Mouse (Mus musculus) heart, adult 2 months (tissue): ENCODE results near the gene Phf1. TPM values are rescaled to one million over a fixed set of nuclear protein-coding genes. Genes with fewer than 3 reads are reported as not detected.

Experiments
- DNase-seq, 2 experiments: peaks; one replicate each; pipeline ENCODE4 v3.0.0; 2021
- H3K27ac ChIP-seq: fragments of 200-600 bp; 2 replicates; pipeline ENCODE4 v1.8.1; 2022
- H3K27me3 ChIP-seq: fragments of 200-500 bp; 2 replicates; pipeline ENCODE4 v1.6.1; 2012; ENCODE audit warnings: mild to moderate bottlenecking, low read length, inconsistent platforms, mixed read lengths; ENCODE audit not compliant: control insufficient read depth, insufficient read depth
- H3K36me3 ChIP-seq: fragments of 200-500 bp; 2 replicates; pipeline ENCODE4 v1.6.1; 2012; ENCODE audit warnings: low read length, inconsistent platforms; ENCODE audit not compliant: control insufficient read depth, insufficient read depth
- H3K4me1 ChIP-seq: fragments of 200-500 bp; 2 replicates; pipeline ENCODE4 v1.6.1; 2011; ENCODE audit warnings: low read length; ENCODE audit not compliant: control insufficient read depth, insufficient read depth
- H3K4me3 ChIP-seq: fragments of 200-600 bp; 2 replicates; pipeline ENCODE4 v1.8.1; 2022
- H3K79me2 ChIP-seq: fragments of 200-500 bp; replicated peaks from 2 replicates; pipeline ENCODE4 v1.6.1; 2012; ENCODE audit warnings: mild to moderate bottlenecking, inconsistent platforms, low read length, moderate library complexity, mixed read lengths; ENCODE audit not compliant: control insufficient read depth, insufficient read depth
- H3K9ac ChIP-seq: fragments of 200-500 bp; 2 replicates; pipeline ENCODE4 v1.6.1; 2012; ENCODE audit warnings: low read depth, mild to moderate bottlenecking, control low read depth, inconsistent platforms, low read length, mixed read lengths
- CTCF ChIP-seq: fragments of 200-600 bp; IDR thresholded peaks from 2 replicates; pipeline ENCODE4 v1.8.1; 2022; ENCODE audit warnings: antibody characterized with exemption, mild to moderate bottlenecking, moderate library complexity
- EP300 ChIP-seq: fragments of 200-500 bp; IDR thresholded peaks from 2 replicates; pipeline ENCODE4 v1.6.1; 2011; ENCODE audit warnings: low read depth, low read length, control low read depth; ENCODE audit not compliant: insufficient read depth
- POLR2A ChIP-seq: fragments of 200-500 bp; IDR thresholded peaks from 2 replicates; pipeline ENCODE4 v1.6.1; 2011; ENCODE audit warnings: mild to moderate bottlenecking, low read depth, low read length, control low read depth; ENCODE audit not compliant: insufficient read depth
- WGBS: fragments of 180-500 bp; shearing (Covaris S2); methylation state at CpG from one replicate; pipeline ENCODE4 v1.1.7; 2018; 5-methylcytosine and 5-hydroxymethylcytosine counted together
- intact Hi-C: fragments of 180-260 bp; cut with DNase I; formaldehyde crosslinking; loops from one replicate; pipeline ENCODE4 v1.15.1; 2025
- polyA plus RNA-seq: library from polyadenylated mRNA; depleted of rRNA; stranded (reverse); fragments of >200 nt; gene quantifications from 2 replicates; pipeline ENCODE4 v1.2.3, GENCODE M21; 2012
- total RNA-seq, 2 experiments: library from RNA; stranded (reverse); gene quantifications; 2 replicates each; pipeline ENCODE4 v1.2.3; 2021

Gene Phf1
- total and polyA plus RNA-seq, 3 experiments, result 17.8 to 36.8 (median 18.1) TPM

DNA sequence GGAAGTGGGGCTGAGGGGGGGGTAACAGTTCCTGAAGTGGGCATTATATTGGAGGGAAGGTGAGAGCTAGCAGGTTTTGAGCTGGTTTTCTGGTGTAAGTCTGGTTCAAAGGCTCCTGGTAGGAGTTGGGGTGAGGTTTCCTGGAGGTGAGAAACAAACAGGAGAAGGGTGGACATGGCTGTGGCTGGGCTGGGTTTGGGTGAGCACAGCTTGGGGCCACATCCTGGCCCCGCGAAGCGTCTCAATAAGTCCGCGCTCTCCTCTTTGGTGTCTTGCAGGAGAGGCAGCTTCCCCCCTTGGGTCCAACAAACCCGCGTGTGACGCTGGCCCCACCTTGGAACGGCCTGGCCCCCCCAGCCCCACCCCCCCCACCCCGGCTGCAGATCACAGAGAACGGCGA lies 37.4 kb downstream of the Phf1 start:
- Histone ChIP-seq H3K36me3 (no peaks in the 10 kb centered on the region), H3K27ac (no peak overlapping the region), H3K4me3 (no peak overlapping the region), H3K27me3 (no peaks in the 10 kb centered on the region), H3K79me2 (0 out of 2 replicates have a peak, but pooled peaks cover 3% of the 10 kb centered on the region), H3K4me1 (peaks cover 3% of the 10 kb centered on the region; the same call in 1 of the 2 replicates), H3K9ac (no peak overlapping the region)
- TF ChIP-seq CTCF (no peak), POLR2A (no peak), EP300 (no peak)
- DNase-seq, result no peak
- 64% methylated on average over 12 of the region's 12 CpGs for WGBS
- intact Hi-C loops, result loop anchor here (5.0 kb wide), 1 partner anchor 53 kb away; the partner anchor contains the start of gene Kifc5b

DNA sequence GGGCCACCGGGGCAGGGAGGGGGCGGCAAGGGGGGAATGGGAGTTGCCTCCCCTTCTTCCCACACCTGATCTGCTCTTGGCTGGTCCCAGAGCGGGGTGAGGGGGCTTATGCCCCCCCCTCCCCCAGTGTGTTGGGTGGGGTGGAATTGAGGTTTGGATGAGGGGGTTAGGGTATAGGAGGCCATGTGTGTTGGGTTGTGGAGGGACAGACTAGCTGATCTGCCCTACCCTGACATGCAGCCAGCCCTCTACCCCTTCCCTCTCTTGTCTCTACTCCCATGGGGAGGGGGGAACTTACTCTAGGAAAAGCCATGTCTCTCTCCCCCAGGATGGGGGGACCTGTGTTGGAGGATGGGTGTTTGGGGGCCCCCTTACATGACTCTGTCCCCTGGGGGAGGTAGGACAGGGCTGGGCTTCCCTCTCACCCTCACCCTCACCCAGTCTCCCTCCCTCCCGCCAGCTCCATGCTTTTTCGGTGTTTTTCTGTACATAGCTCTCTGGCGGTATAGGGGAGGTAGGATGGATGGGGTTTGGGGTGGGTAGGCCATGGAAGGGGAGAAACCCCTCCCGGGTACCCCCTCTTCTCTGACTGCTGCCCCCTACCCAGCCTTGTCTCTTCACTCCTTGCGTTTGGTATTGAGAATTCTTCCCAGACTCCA lies 38.5 kb downstream of the Phf1 start:
- intact Hi-C loops, result loop anchor here (5.0 kb wide), 1 partner anchor 54 kb away; the partner anchor contains the start of gene Kifc5b
- 60% methylated on average over 8 of the region's 8 CpGs for WGBS
- H3K9ac ChIP-seq, result no peak overlapping the region
- H3K36me3 ChIP-seq, result no peaks in the 10 kb centered on the region
- H3K27ac ChIP-seq, result no peak overlapping the region
- no peak overlapping the region for H3K4me3 ChIP-seq
- H3K27me3 ChIP-seq, result no peaks in the 10 kb centered on the region
- no peak for DNase-seq
- H3K79me2 ChIP-seq, result 0 out of 2 replicates have a peak, but pooled peaks cover 3% of the 10 kb centered on the region
- TF ChIP-seq POLR2A (no peak), CTCF (no peak), EP300 (no peak)
- peaks cover 3% of the 10 kb centered on the region; the same call in 1 of the 2 replicates for H3K4me1 ChIP-seq

DNA sequence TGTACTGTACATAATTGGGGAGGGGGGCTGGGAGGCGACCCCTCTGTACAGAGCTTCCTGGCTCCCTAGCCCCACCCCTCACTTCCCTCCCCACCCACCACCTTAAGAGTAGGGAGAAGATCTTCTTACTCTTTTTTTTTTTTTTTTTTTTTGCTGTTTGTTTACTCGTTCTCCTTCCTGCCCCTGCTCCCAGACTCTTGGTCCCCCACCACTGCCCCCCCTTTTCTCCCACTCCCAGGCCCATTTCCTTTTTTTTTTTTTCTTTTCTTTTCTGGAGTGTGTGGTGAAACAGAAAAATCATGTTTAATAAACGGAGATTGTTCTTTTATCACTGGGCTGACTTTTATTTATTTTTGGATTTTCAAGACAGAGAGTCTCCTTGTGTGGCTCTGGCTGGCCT lies 39.3 kb downstream of the Phf1 start:
- TF ChIP-seq CTCF, result no peak
- no peak for TF ChIP-seq POLR2A
- TF ChIP-seq EP300, result no peak
- no peaks in the 10 kb centered on the region for H3K27me3 ChIP-seq
- 2% methylated on average over 3 of the region's 3 CpGs for WGBS
- intact Hi-C loops, result loop anchor here (2.0 to 5.0 kb wide), 3 partner anchors 25 to 55 kb away; partner anchors contain the start of genes Cuta and Kifc5b
- H3K36me3 ChIP-seq, result no peaks in the 10 kb centered on the region
- H3K9ac ChIP-seq, result peak overlapping the region; percentile 91
- peak overlapping the region; percentile 91; the same call in 1 of the 2 replicates for H3K27ac ChIP-seq
- DNase-seq, result no peak
- peaks cover 3% of the 10 kb centered on the region; the same call in 1 of the 2 replicates for H3K4me1 ChIP-seq
- peak overlapping the region; percentile 81 for H3K4me3 ChIP-seq
- 0 out of 2 replicates have a peak, but pooled peaks cover 3% of the 10 kb centered on the region for H3K79me2 ChIP-seq

DNA sequence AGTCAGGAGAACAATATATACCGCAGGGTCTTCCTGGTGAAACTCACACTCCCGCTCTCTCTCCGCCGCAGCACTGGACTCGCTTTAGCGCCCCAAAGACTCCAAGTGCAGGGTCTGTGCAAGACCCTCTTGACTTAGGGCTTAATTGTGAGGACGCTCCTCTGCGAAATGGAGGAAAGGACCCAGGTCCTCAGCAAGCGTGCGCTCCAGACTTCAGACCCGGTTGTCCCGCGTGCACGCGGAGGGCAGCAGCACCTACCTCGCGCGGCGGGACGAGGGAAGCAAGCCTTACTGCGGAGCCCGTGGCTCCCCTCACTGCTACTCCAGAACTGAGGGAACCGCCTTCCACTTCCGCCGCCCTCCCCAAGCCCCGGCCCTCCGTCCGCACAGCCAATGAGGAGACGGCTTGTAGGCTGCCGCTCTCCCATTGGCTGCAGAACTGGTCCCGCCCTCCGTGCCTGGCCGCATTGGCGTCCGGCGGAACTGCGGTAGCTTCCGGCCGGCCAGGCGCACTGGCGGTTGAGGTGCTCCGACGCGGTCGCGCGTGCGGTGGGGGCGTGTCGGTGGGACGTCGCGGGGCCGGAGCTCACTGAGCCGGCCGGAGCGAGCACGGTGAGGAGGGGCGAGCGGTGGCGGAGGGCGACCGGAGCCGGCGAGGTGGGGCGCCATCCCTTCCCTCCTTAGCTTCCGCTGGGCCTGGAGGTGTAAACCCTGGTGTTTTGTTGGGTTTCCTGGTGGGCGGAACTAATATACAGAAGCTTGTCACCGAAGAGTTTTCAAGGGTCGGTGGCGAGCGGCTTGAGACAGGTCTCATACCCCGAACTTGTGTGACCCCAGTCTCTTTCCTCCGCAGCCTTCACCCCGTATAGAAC lies 40.1 kb downstream of the Phf1 start, which contains the start of gene Zbtb9:
Zbtb9 (plus strand) TSS at position 465 of the 872 bp plus-strand sequence.
- WGBS, result under 1% methylated on average over 75 of the region's 75 CpGs
- H3K27me3 ChIP-seq, result no peaks in the 10 kb centered on the region
- H3K4me3 ChIP-seq, result peak within 1 kb of the TSS; percentile 81
- H3K27ac ChIP-seq, result peak within 1 kb of the TSS; percentile 91
- 0 out of 2 replicates have a peak, but pooled peaks cover 3% of the 10 kb centered on the region for H3K79me2 ChIP-seq
- H3K9ac ChIP-seq, result peak within 1 kb of the TSS; percentile 91
- DNase-seq, result peak; percentile 97 to 98
- H3K36me3 ChIP-seq, result no peaks in the 10 kb centered on the region
- peaks cover 3% of the 10 kb centered on the region; the same call in 1 of the 2 replicates for H3K4me1 ChIP-seq
- no peak for TF ChIP-seq CTCF
- peak; percentile 50; the same call in 1 of the 2 replicates for TF ChIP-seq EP300
- TF ChIP-seq POLR2A, result peak; percentile 99
- intact Hi-C loops, result loop anchor here (2.0 to 5.0 kb wide), 3 partner anchors 26 to 56 kb away; partner anchors contain the start of genes Cuta and Kifc5b

DNA sequence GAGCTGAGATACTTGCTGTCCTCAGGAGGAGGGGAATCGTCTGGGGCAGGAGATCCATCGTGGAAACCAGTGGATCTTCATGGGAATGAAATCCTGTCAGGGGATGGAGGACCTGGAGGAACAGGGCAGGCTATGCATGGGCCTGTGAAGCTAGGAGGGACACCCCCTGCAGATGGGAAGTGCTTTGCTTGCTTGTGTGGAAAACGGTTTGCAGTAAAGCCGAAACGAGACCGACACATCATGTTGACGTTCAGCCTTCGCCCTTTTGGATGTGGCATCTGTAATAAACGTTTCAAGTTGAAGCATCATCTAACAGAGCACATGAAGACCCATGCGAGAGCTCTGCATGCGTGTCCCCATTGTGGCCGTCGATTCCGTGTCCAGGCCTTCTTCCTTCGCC lies 41.7 kb downstream of the Phf1 start:
- no peaks in the 10 kb centered on the region for H3K36me3 ChIP-seq
- H3K4me1 ChIP-seq, result peaks cover 3% of the 10 kb centered on the region; the same call in 1 of the 2 replicates
- H3K9ac ChIP-seq, result no peak overlapping the region
- H3K27me3 ChIP-seq, result no peaks in the 10 kb centered on the region
- intact Hi-C loops, result loop anchor here (5.0 kb wide), 1 partner anchor 57 kb away; the partner anchor contains the start of gene Kifc5b
- no peak for DNase-seq
- TF ChIP-seq CTCF (no peak), POLR2A (no peak), EP300 (no peak)
- no peak overlapping the region for H3K4me3 ChIP-seq
- 0 out of 2 replicates have a peak, but pooled peaks cover 3% of the 10 kb centered on the region for H3K79me2 ChIP-seq
- no peak overlapping the region for H3K27ac ChIP-seq
- WGBS, result 90% methylated on average over 15 of the region's 15 CpGs
